Mouse (Mus musculus) CH12.LX (cell line): ENCODE measurements around the gene Tmem170b. TPM values are rescaled to one million over a fixed set of nuclear protein-coding genes. Genes with fewer than 3 reads are reported as not detected.

Experiments
- DNase-seq: peaks from one replicate; pipeline ENCODE4 v3.0.0-alpha.2; 2013; ENCODE audit errors: extremely low read depth
- H3K27ac ChIP-seq: 2 replicates; pipeline ENCODE4 v1.5.1; 2012; ENCODE audit warnings: low read depth, mild to moderate bottlenecking, control low read depth, moderate library complexity; ENCODE audit not compliant: insufficient read depth
- H3K27me3 ChIP-seq: replicated peaks from 2 replicates; pipeline ENCODE3; 2012; ENCODE audit warnings: inconsistent platforms
- H3K36me3 ChIP-seq, 2 experiments: replicated peaks in 1 of 2; 2 replicates each; pipeline versions ENCODE3 to v1.6.1; 2012; ENCODE audit warnings: inconsistent platforms in 1 of 2, low read length in 1 of 2, mild to moderate bottlenecking in 1 of 2, mixed read lengths in 1 of 2, moderate library complexity in 1 of 2; ENCODE audit not compliant: control insufficient read depth in 1 of 2, insufficient read depth in 1 of 2
- H3K4me1 ChIP-seq, 2 experiments: 2 replicates each; pipeline ENCODE4 v1.6.1; 2012; ENCODE audit warnings: inconsistent platforms in 1 of 2, moderate library complexity in 1 of 2; ENCODE audit not compliant: insufficient read depth in 2 of 2, control insufficient read depth in 1 of 2
- H3K4me2 ChIP-seq: 2 replicates; pipeline ENCODE4 v1.6.1; 2012; ENCODE audit warnings: low read depth, mild to moderate bottlenecking, control low read depth; ENCODE audit not compliant: poor library complexity, insufficient read depth, severe bottlenecking
- H3K4me3 ChIP-seq, 3 experiments: fragments of 150-350 bp in 1 of 3; sonication (generic) in 1 of 3; replicated peaks in 1 of 3; 2 replicates each; pipeline versions ENCODE3 to v1.5.1; 2011 to 2012; ENCODE audit warnings: low read depth in 2 of 3, low read length in 2 of 3, mild to moderate bottlenecking in 2 of 3, moderate library complexity in 2 of 3, control low read depth in 1 of 3, improper control_type of control experiment in 1 of 3, inconsistent platforms in 1 of 3, mixed read lengths in 1 of 3; ENCODE audit not compliant: poor library complexity in 1 of 3
- H3K79me2 ChIP-seq: replicated peaks from 2 replicates; pipeline ENCODE4 v1.6.1; 2012; ENCODE audit warnings: mild to moderate bottlenecking, moderate library complexity; ENCODE audit not compliant: control insufficient read depth, poor library complexity, insufficient read depth, severe bottlenecking; ENCODE audit errors: extremely low read depth
- H3K9ac ChIP-seq: 2 replicates; pipeline ENCODE4 v1.6.1; 2012; ENCODE audit warnings: low read depth, mild to moderate bottlenecking, control low read depth, moderate library complexity; ENCODE audit not compliant: insufficient read depth
- H3K9me3 ChIP-seq: replicated peaks from 2 replicates; pipeline ENCODE3; 2012; ENCODE audit warnings: low read length, inconsistent platforms, mixed read lengths
- CHD1 ChIP-seq: IDR thresholded peaks from 2 replicates; pipeline ENCODE4 v1.6.1; 2012; ENCODE audit warnings: low read depth, low read length, improper control_type of control experiment, inconsistent platforms
- CHD2 ChIP-seq: IDR thresholded peaks from 2 replicates; pipeline ENCODE4 v1.6.1; 2011; ENCODE audit warnings: low read length, improper control_type of control experiment
- E2F4 ChIP-seq: IDR thresholded peaks from 2 replicates; pipeline ENCODE4 v1.6.1; 2011; ENCODE audit warnings: low read depth, low read length, improper control_type of control experiment; ENCODE audit not compliant: insufficient replicate concordance
- ELF1 ChIP-seq: IDR thresholded peaks from 2 replicates; pipeline ENCODE4 v1.6.1; 2014; ENCODE audit warnings: low read depth, mild to moderate bottlenecking, inconsistent platforms, low read length, improper control_type of control experiment
- MAFK ChIP-seq: IDR thresholded peaks from 2 replicates; pipeline ENCODE4 v1.6.1; 2011; ENCODE audit warnings: low read length, improper control_type of control experiment; ENCODE audit not compliant: insufficient replicate concordance
- MAZ ChIP-seq: IDR thresholded peaks from 2 replicates; pipeline ENCODE4 v1.6.1; 2012; ENCODE audit warnings: low read depth, mild to moderate bottlenecking, inconsistent platforms, low read length, improper control_type of control experiment, moderate library complexity
- NELFE ChIP-seq: IDR thresholded peaks from 2 replicates; pipeline ENCODE4 v1.6.1; 2011; ENCODE audit warnings: low read depth, low read length, improper control_type of control experiment
- NRF1 ChIP-seq: IDR thresholded peaks from 2 replicates; pipeline ENCODE4 v1.6.1; 2014; ENCODE audit warnings: low read depth, mild to moderate bottlenecking, inconsistent platforms, low read length, improper control_type of control experiment, moderate library complexity
- PAX5 ChIP-seq: IDR thresholded peaks from 2 replicates; pipeline ENCODE4 v1.6.1; 2012; ENCODE audit warnings: low read length, inconsistent platforms, mixed read lengths
- POLR2A ChIP-seq: IDR thresholded peaks from 2 replicates; pipeline ENCODE4 v1.6.1; 2011; ENCODE audit warnings: low read depth, mild to moderate bottlenecking, improper control_type of control experiment, low read length
- RCOR1 ChIP-seq: conservative IDR thresholded peaks from 2 replicates; pipeline ENCODE4 v1.6.1; 2012; ENCODE audit warnings: low read depth, mild to moderate bottlenecking, inconsistent platforms, low read length, improper control_type of control experiment
- SIN3A ChIP-seq: IDR thresholded peaks from 2 replicates; pipeline ENCODE4 v1.6.1; 2012; ENCODE audit warnings: low read length, improper control_type of control experiment, inconsistent platforms
- SMC3 ChIP-seq: IDR thresholded peaks from 2 replicates; pipeline ENCODE4 v1.6.1; 2011; ENCODE audit warnings: low read depth, low read length, improper control_type of control experiment
- UBTF ChIP-seq: IDR thresholded peaks from 2 replicates; pipeline ENCODE4 v1.6.1; 2012; ENCODE audit warnings: low read depth, mild to moderate bottlenecking, inconsistent platforms, low read length, improper control_type of control experiment, moderate library complexity
- USF1 ChIP-seq: IDR thresholded peaks from 2 replicates; pipeline ENCODE4 v1.6.1; 2014; ENCODE audit warnings: low read depth, mild to moderate bottlenecking, inconsistent platforms, low read length, improper control_type of control experiment
- ZC3H11A ChIP-seq: IDR thresholded peaks from 2 replicates; pipeline ENCODE4 v1.6.1; 2012; ENCODE audit warnings: low read depth, mild to moderate bottlenecking, inconsistent platforms, low read length, improper control_type of control experiment
- ZNF384 ChIP-seq: IDR thresholded peaks from 2 replicates; pipeline ENCODE4 v1.6.1; 2012; ENCODE audit warnings: low read depth, low read length, improper control_type of control experiment, inconsistent platforms
- dilution Hi-C: fragments of 300-500 bp; cut with MboI; formaldehyde crosslinking; loops from 2 replicates; pipeline ENCODE4 v1.14.3; 2020; ENCODE audit warnings: low sequenced_read_pairs; ENCODE audit not compliant: extremely low pct_unique_long_range_greater_than_20kb, extremely low pct_ligation_motif_present
- in situ Hi-C: fragments of 300-500 bp; cut with MboI; formaldehyde crosslinking; loops from 3 replicates; pipeline ENCODE4 v1.14.3; 2019; ENCODE audit warnings: low sequenced_read_pairs, low pct_ligation_motif_present, low pct_unique_long_range_greater_than_20kb, mixed read lengths
- polyA plus RNA-seq: library from polyadenylated mRNA; unstranded; fragments of >175 nt; gene quantifications from 2 replicates; pipeline ENCODE4 v1.2.1, GENCODE M21; 2012; ENCODE audit warnings: low read depth; ENCODE audit not compliant: insufficient read length
- total RNA-seq, 2 experiments: library from RNA; depleted of rRNA; stranded (reverse); fragments of 300-350 nt in 1 of 2; fragments of >200 nt in 1 of 2; gene quantifications; 2 replicates each; pipeline ENCODE4 v1.2.3; 2012 to 2014

Gene Tmem170b
- total and polyA plus RNA-seq, 3 experiments = 5.0 to 5.9 (median 5.5) TPM

- no peak for TF ChIP-seq ZNF384
- TF ChIP-seq RCOR1 = no peak
- no peak for TF ChIP-seq SMC3
- TF ChIP-seq ELF1 = no peak
- no peak overlapping the region for H3K9ac ChIP-seq
- H3K4me2 ChIP-seq = no peak overlapping the region
- H3K4me3 ChIP-seq = no peak overlapping the region
- H3K4me1 ChIP-seq = peaks cover 8 to 30% of the 10 kb centered on the region in 2 experiments
- in situ Hi-C loops = no loop called here
- H3K27ac ChIP-seq = no peak overlapping the region
- H3K9me3 ChIP-seq = no peaks in the 10 kb centered on the region
- peaks cover 14% of the 10 kb centered on the region for H3K79me2 ChIP-seq
- H3K36me3 ChIP-seq = peaks cover 0 to 25% of the 10 kb centered on the region in 2 experiments
- dilution Hi-C loops = no loop called here
- no peak for DNase-seq
- no peaks in the 10 kb centered on the region for H3K27me3 ChIP-seq
Measured at GRCm38 (mm10) chr13:41620132-41620531, 14.4 kb downstream of the Tmem170b start.

GRCm38 (mm10) chr13:41624123-41624522, 18.4 kb downstream of the Tmem170b start:
- H3K4me1 ChIP-seq = peaks cover 6 to 60% of the 10 kb centered on the region in 2 experiments
- H3K9me3 ChIP-seq = no peaks in the 10 kb centered on the region
- H3K4me2 ChIP-seq = no peak overlapping the region
- in situ Hi-C loops (no loop called here), dilution Hi-C loops (no loop called here)
- peaks cover 6% of the 10 kb centered on the region for H3K79me2 ChIP-seq
- H3K27ac ChIP-seq = no peak overlapping the region
- H3K9ac ChIP-seq = no peak overlapping the region
- TF ChIP-seq ELF1 (no peak), MAZ (no peak), PAX5 (no peak), NELFE (no peak), CHD2 (no peak), MAFK (no peak), CHD1 (no peak), NRF1 (no peak), POLR2A (no peak), RCOR1 (no peak), SMC3 (no peak), USF1 (no peak), ZC3H11A (no peak), UBTF (no peak), E2F4 (no peak), SIN3A (no peak)
- DNase-seq = no peak
- H3K4me3 ChIP-seq = no peak overlapping the region
- H3K36me3 ChIP-seq = peaks cover 0 to 35% of the 10 kb centered on the region in 2 experiments
- H3K27me3 ChIP-seq = no peaks in the 10 kb centered on the region
